Mouse (Mus musculus) brain, embryonic 14.5 days (tissue): ENCODE results near the gene Olfr568.

Source experiments
- CTCF ChIP-seq: fragments of 200-500 bp; IDR thresholded peaks from 2 replicates; pipeline ENCODE4 v1.5.1; 2012; ENCODE audit warnings: inconsistent platforms, mild to moderate bottlenecking, moderate library complexity, borderline replicate concordance; ENCODE audit not compliant: insufficient read depth, insufficient read length; ENCODE audit errors: extremely low read depth
- POLR2A ChIP-seq: fragments of 200-500 bp; IDR thresholded peaks from 2 replicates; pipeline ENCODE4 v1.6.1; 2012; ENCODE audit warnings: mild to moderate bottlenecking, inconsistent platforms, borderline replicate concordance; ENCODE audit not compliant: poor library complexity, insufficient read depth, insufficient read length, severe bottlenecking; ENCODE audit errors: extremely low read depth

GRCm38 (mm10) chr7:102915261-102915660 lies 38.3 kb downstream of the Olfr568 start:
- no peak for TF ChIP-seq CTCF
- no peak for TF ChIP-seq POLR2A
